Mouse (Mus musculus) liver, embryonic 18 days (tissue): ENCODE measurements around the gene Gsdma. TPM values are rescaled to one million over a fixed set of nuclear protein-coding genes. Genes with fewer than 3 reads are reported as not detected.

Experiments
- polyA plus RNA-seq: library from polyadenylated mRNA; depleted of rRNA; stranded (reverse); fragments of >200 nt; gene quantifications from 2 replicates; pipeline ENCODE4 v1.2.3, GENCODE M21; 2012; rRNA removed

The Gsdma gene
- polyA plus RNA-seq = not detected in 2 replicates

GRCm38 (mm10) chr11:98664091-98664490, at the start of gene Gsdma:
Gene Gsdma (plus strand): TSS chr11:98664351.

GRCm38 (mm10) chr11:98625611-98626410, 38.3 kb upstream of the Gsdma start, which contains the start of the genes Gm12355 and Gsdma3:
Gene Gm12355 (minus strand): TSS chr11:98625661.
Gene Gsdma3 (plus strand): TSS chr11:98626360.

GRCm38 (mm10) chr11:98646459-98646858, 17.7 kb upstream of the Gsdma start, which contains the start of gene Gsdma2:
Gene Gsdma2 (plus strand): TSS chr11:98646759.

GRCm38 (mm10) chr11:98681786-98682745, 17.9 kb downstream of the Gsdma start, which contains the start of gene Psmd3:
Gene Psmd3 (plus strand): TSS chr11:98682554.

GRCm38 (mm10) chr11:98701213-98701670, 37.1 kb downstream of the Gsdma start, which contains the start of gene Csf3:
Gene Csf3 (plus strand): TSS chr11:98701263.

Other genes starting within 250 kb of the Gsdma start
- gene Mien1, start 225.4 kb upstream of the Gsdma start, polyA plus RNA-seq = 47.0 and 54.6 TPM in 2 replicates
- gene Grb7, start 218.0 kb upstream of the Gsdma start, polyA plus RNA-seq = 55.0 and 55.3 TPM in 2 replicates
- 1.1 TPM in 2 replicates for gene Ikzf3, start 118.3 kb upstream of the Gsdma start, polyA plus RNA-seq
- gene Zpbp2, start 113.3 kb upstream of the Gsdma start, polyA plus RNA-seq = 0.30 and 0.43 TPM in 2 replicates
- gene Ormdl3, start 77.0 kb upstream of the Gsdma start, polyA plus RNA-seq = 27.8 and 29.1 TPM in 2 replicates
- not detected in 2 replicates for gene Lrrc3c, start 66.1 kb upstream of the Gsdma start, polyA plus RNA-seq
- 0.07 and 0.10 TPM in 2 replicates for gene Gm12355, start 38.7 kb upstream of the Gsdma start, polyA plus RNA-seq
- gene Gsdma3, start 38.0 kb upstream of the Gsdma start, polyA plus RNA-seq = not detected in 2 replicates
- not detected in 2 replicates for gene Gsdma2, start 17.6 kb upstream of the Gsdma start, polyA plus RNA-seq
- 62.1 and 63.2 TPM in 2 replicates for gene Psmd3, start 18.2 kb downstream of the Gsdma start, polyA plus RNA-seq
- not detected in 2 replicates for gene Csf3, start 36.9 kb downstream of the Gsdma start, polyA plus RNA-seq
- 17.2 and 18.6 TPM in 2 replicates for gene Med24, start 65.1 kb downstream of the Gsdma start, polyA plus RNA-seq
- gene Thra, start 76.3 kb downstream of the Gsdma start, polyA plus RNA-seq = 11.4 and 13.3 TPM in 2 replicates
- 0.97 and 1.4 TPM in 2 replicates for gene Nr1d1, start 111.0 kb downstream of the Gsdma start, polyA plus RNA-seq
- gene Msl1, start 131.2 kb downstream of the Gsdma start, polyA plus RNA-seq = 16.2 and 18.9 TPM in 2 replicates
- 9.3 and 11.4 TPM in 2 replicates for gene Casc3, start 140.6 kb downstream of the Gsdma start, polyA plus RNA-seq
- 0.62 and 0.85 TPM in 2 replicates for gene Rapgefl1, start 172.4 kb downstream of the Gsdma start, polyA plus RNA-seq
- gene Wipf2, start 199.3 kb downstream of the Gsdma start, polyA plus RNA-seq = 1.7 and 2.3 TPM in 2 replicates
- 13.2 and 13.4 TPM in 2 replicates for gene Cdc6, start 243.4 kb downstream of the Gsdma start, polyA plus RNA-seq